Mouse (Mus musculus) olfactory bulb, adult 2 months (tissue): ENCODE results near the gene Cdkl4. TPM values are rescaled to one million over a fixed set of nuclear protein-coding genes. Genes with fewer than 3 reads are reported as not detected.

ENCODE experiments used
- H3K27ac ChIP-seq: fragments of 200-500 bp; 2 replicates; pipeline ENCODE4 v1.5.1; 2012; ENCODE audit warnings: low read depth, low read length; ENCODE audit not compliant: insufficient read depth
- H3K4me1 ChIP-seq: fragments of 200-500 bp; 2 replicates; pipeline ENCODE4 v1.6.1; 2012; ENCODE audit warnings: low read length; ENCODE audit not compliant: control insufficient read depth, insufficient read depth
- H3K4me3 ChIP-seq: fragments of 200-500 bp; 2 replicates; pipeline ENCODE4 v1.5.1; 2012; ENCODE audit warnings: mild to moderate bottlenecking, low read depth, low read length, moderate library complexity; ENCODE audit not compliant: insufficient read depth
- CTCF ChIP-seq: fragments of 200-500 bp; IDR thresholded peaks from 2 replicates; pipeline ENCODE4 v1.5.1; 2012; ENCODE audit warnings: low read depth, mild to moderate bottlenecking, low read length, moderate library complexity; ENCODE audit not compliant: insufficient read depth
- POLR2A ChIP-seq: fragments of 200-500 bp; IDR thresholded peaks from 2 replicates; pipeline ENCODE4 v1.6.1; 2012; ENCODE audit warnings: mild to moderate bottlenecking, low read depth, low read length, moderate library complexity; ENCODE audit not compliant: insufficient read depth
- WGBS: fragments of 180-500 bp; shearing (Covaris S2); methylation state at CpG from one replicate; pipeline ENCODE4 v1.1.7; 2018; 5-methylcytosine and 5-hydroxymethylcytosine counted together
- polyA plus RNA-seq: library from polyadenylated mRNA; stranded (reverse); fragments of >200 nt; gene quantifications from 2 replicates; pipeline ENCODE4 v1.2.4, GENCODE M21; 2012; ENCODE audit warnings: low replicate concordance; ENCODE audit not compliant: missing spikeins, insufficient read depth, insufficient read length

Cdkl4 gene
- polyA plus RNA-seq, 1 experiment, result not detected

GRCm38 (mm10) chr17:80509494-80510458 lies 67.8 kb downstream of the Cdkl4 start:
- no peak overlapping the region for H3K4me3 ChIP-seq
- TF ChIP-seq POLR2A (no peak), CTCF (no peak)
- no peaks in the 10 kb centered on the region for H3K4me1 ChIP-seq
- no peak overlapping the region for H3K27ac ChIP-seq
- WGBS, result 82% methylated on average over 4 of the region's 4 CpGs

DNA sequence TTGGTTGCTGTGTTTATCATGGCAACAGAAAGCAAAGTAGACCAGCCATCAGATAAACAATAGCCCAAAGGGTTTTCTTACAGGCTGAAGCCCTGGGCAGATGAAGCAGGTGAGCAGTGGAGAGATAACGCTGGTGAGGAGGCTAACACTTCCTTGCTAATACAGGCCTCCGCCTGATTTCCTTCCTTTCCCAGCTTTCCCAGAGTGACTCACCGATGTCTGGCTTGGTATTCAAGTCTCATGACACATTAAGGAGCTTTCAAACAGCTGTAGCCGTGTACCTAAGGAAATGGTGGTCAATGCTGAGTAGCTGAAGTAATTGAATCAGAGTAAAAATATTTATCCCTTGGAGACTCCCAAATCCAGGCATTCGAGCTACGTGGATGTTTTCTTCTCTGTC lies 71.8 kb downstream of the Cdkl4 start:
- TF ChIP-seq CTCF, result no peak
- TF ChIP-seq POLR2A, result no peak
- H3K4me3 ChIP-seq, result no peak overlapping the region
- H3K27ac ChIP-seq, result no peak overlapping the region
- 89% methylated on average over 6 of the region's 6 CpGs for WGBS
- H3K4me1 ChIP-seq, result no peaks in the 10 kb centered on the region

GRCm38 (mm10) chr17:80505342-80505741 lies 72.3 kb downstream of the Cdkl4 start:
- Histone ChIP-seq H3K4me1 (no peaks in the 10 kb centered on the region), H3K27ac (no peak overlapping the region), H3K4me3 (no peak overlapping the region)
- TF ChIP-seq POLR2A (no peak), CTCF (no peak)
- WGBS, result 80% methylated on average over 4 of the region's 4 CpGs

- Histone ChIP-seq H3K4me3 (no peak overlapping the region), H3K27ac (no peak overlapping the region), H3K4me1 (no peaks in the 10 kb centered on the region)
- 77% methylated on average over 2 of the region's 2 CpGs for WGBS
- TF ChIP-seq POLR2A (no peak), CTCF (no peak)
Observed at GRCm38 (mm10) chr17:80501805-80502172, 75.8 kb downstream of the Cdkl4 start.

GRCm38 (mm10) chr17:80501037-80501804 lies 76.4 kb downstream of the Cdkl4 start:
- TF ChIP-seq CTCF (no peak), POLR2A (no peak)
- H3K4me3 ChIP-seq, result no peak overlapping the region
- 79% methylated on average over 5 of the region's 5 CpGs for WGBS
- no peak overlapping the region for H3K27ac ChIP-seq
- H3K4me1 ChIP-seq, result no peaks in the 10 kb centered on the region

DNA sequence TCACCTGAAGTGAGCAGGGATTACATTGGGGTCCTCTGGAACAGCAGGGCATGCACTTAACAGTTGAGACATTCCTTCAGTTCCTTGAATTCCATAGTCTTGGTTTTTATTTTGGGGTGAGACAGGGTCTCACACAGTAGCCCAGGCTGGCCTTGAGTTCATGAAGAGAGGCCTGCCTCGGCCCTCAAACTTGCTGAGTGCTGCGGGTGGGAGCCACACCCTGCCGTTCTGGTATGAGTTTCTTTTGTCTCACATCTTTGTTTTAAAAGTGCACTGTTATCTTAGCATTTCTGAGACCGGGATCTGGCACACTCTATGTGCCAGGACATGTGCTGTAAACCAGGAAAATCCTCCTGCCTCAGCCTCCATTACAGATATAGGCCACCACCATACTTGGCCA lies 77.6 kb downstream of the Cdkl4 start:
- 86% methylated on average over 4 of the region's 4 CpGs for WGBS
- Histone ChIP-seq H3K27ac (no peak overlapping the region), H3K4me3 (no peak overlapping the region), H3K4me1 (no peaks in the 10 kb centered on the region)
- no peak for TF ChIP-seq POLR2A
- no peak for TF ChIP-seq CTCF

- 85% methylated on average over 11 of the region's 11 CpGs for WGBS
- H3K4me1 ChIP-seq, result no peaks in the 10 kb centered on the region
- H3K27ac ChIP-seq, result no peak overlapping the region
- H3K4me3 ChIP-seq, result no peak overlapping the region
- TF ChIP-seq POLR2A, result no peak
- no peak for TF ChIP-seq CTCF
Observed at GRCm38 (mm10) chr17:80498600-80499268, 78.9 kb downstream of the Cdkl4 start.

DNA sequence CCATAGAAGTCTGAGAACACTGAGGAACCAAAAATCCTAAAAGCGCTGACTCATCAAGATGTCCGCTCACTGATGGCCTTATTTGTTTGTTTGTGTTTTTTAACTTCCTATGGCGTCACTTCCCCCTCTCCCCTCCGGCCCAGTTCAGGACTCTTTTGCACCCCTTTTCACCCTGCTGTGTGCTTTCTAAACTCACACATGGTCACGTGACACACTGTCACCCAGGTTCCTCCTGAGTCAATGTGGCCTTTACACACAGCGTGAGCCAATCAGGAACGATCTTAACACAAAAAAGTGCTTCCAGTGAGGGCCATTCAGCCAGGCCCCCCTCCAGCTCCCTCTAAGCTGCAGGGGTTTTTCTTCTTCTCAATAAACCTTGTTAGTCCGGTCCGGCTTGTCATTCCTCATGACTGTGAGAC lies 80.4 kb downstream of the Cdkl4 start:
- no peaks in the 10 kb centered on the region for H3K4me1 ChIP-seq
- no peak overlapping the region for H3K27ac ChIP-seq
- H3K4me3 ChIP-seq, result no peak overlapping the region
- no peak for TF ChIP-seq POLR2A
- TF ChIP-seq CTCF, result no peak
- 46% methylated on average over 9 of the region's 9 CpGs for WGBS
